2 mouse cellular contexts compared by ENCODE assay signal in genomic region chrX:53266186-53266585, GRCm38 (mm10).
TF ChIP-seq lines count a peak whose summit lies in the region.

No protein-coding gene starts in this region.

TF ChIP-seq in CH12.LX, 34 proteins besides CTCF, POLR2A, EP300 and RAD21 (continued from another document):
- TF ChIP-seq IRF4 (IDR thresholded peaks at IDR 0.05; ENCODE audit: low read depth, low read length): no peak
- no peak for TF ChIP-seq TBP (conservative IDR thresholded peaks at IDR 0.05; ENCODE audit: low read depth, low read length)
- no peak for TF ChIP-seq MXI1 (IDR thresholded peaks at IDR 0.05; ENCODE audit: low read depth, low read length)
- no peak for TF ChIP-seq PAX5 (IDR thresholded peaks at IDR 0.05; ENCODE audit: low read length)
- no peak for TF ChIP-seq NRF1 (IDR thresholded peaks at IDR 0.05; ENCODE audit: low read depth, low read length)
- TF ChIP-seq USF1 (IDR thresholded peaks at IDR 0.05; ENCODE audit: low read depth, low read length): no peak
- TF ChIP-seq MEF2A (IDR thresholded peaks at IDR 0.05; ENCODE audit: borderline replicate concordance, low read depth, low read length): no peak
- TF ChIP-seq JUN (IDR thresholded peaks at IDR 0.05; ENCODE audit: insufficient read depth, low read depth, low read length): no peak
- TF ChIP-seq NELFE (IDR thresholded peaks at IDR 0.05; ENCODE audit: low read depth, low read length): no peak
- TF ChIP-seq MAZ (IDR thresholded peaks at IDR 0.05; ENCODE audit: low read depth, low read length): no peak
- 0 out of 2 replicates have a peak, but pooled peaks have one; percentile 21 for TF ChIP-seq MYC (IDR thresholded peaks at IDR 0.05; ENCODE audit: low read depth, low read length)
- peak; percentile 72 for TF ChIP-seq BHLHE40 (IDR thresholded peaks at IDR 0.05; ENCODE audit: low read depth, low read length)
- no peak for TF ChIP-seq UBTF (IDR thresholded peaks at IDR 0.05; ENCODE audit: low read depth, low read length)
- no peak for TF ChIP-seq RCOR1 (conservative IDR thresholded peaks at IDR 0.05; ENCODE audit: low read depth, low read length)
- TF ChIP-seq ETS1 (conservative IDR thresholded peaks at IDR 0.05; ENCODE audit: low read depth, low read length): peak; percentile 46; the same call in 1 of the 2 replicates

TF ChIP-seq in MEL, 35 proteins besides CTCF, POLR2A, EP300 and RAD21 (continued from another document):
- TF ChIP-seq E2F4 (IDR thresholded peaks at IDR 0.05; ENCODE audit: borderline replicate concordance, low read depth, low read length): no peak
- no peak for TF ChIP-seq GABPA (IDR thresholded peaks at IDR 0.05; ENCODE audit: low read depth, low read length)
- no peak for TF ChIP-seq MAX (IDR thresholded peaks at IDR 0.05; ENCODE audit: low read length)
- TF ChIP-seq CHD1 (IDR thresholded peaks at IDR 0.05; ENCODE audit: low read depth, low read length): no peak
- no peak for TF ChIP-seq TAL1 (IDR thresholded peaks at IDR 0.05; ENCODE audit: low read length)
